Mouse (Mus musculus) E14TG2a.4 (cell line): ENCODE data around the gene Tmem59l.

Experiments used
- CTCF ChIP-seq: conservative IDR thresholded peaks from 2 replicates; pipeline ENCODE4 v1.5.1; 2014; ENCODE audit warnings: low read length
- NANOG ChIP-seq: IDR thresholded peaks from 2 replicates; pipeline ENCODE4 v1.6.1; 2014; ENCODE audit warnings: borderline replicate concordance, low read length, mixed read lengths

- TF ChIP-seq CTCF (no peak), NANOG (no peak)
Measured at GRCm38 (mm10) chr8:70464162-70464561, 23.0 kb downstream of the Tmem59l start.
